ENCODE assay signal across 19 mouse cellular contexts in the genomic region with DNA sequence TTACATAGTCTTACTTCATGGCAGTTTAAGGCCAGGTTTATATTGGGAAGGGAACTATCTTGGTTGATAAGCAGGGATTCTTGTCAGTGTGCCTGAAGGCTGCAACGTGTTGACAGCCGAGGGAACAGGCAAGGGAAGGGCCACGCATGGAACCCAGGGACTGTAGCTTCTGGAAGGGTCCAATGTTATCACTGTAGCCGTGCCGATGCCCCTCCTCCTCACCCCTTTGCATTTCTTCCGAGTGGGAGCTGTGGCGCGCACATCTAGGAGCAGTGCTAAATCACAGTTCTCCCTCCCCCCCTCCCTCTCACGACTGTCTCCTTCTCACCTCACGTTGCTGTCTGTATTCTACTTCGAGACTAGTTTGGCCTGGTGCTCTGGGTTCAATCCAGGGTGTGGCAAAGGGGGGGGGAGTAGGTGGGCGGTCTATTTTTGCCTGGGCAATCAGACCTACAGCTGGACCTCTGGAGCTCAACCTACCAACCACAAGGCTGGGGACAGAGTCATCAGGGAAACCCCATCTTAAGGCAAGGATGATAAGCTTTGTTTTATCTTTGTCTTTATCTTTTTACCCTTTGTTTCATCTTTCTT. TPM values are rescaled to one million over a fixed set of nuclear protein-coding genes. Genes with fewer than 3 reads are reported as not detected.
DNase-seq lines count a peak whose midpoint lies in the region; ATAC-seq lines count a peak whose summit lies in the region.
"Had no signal": no experiment of that assay in that cellular context is flagged by ENCODE, and none has a peak within 500 bp of the region (broad histone marks: within the 10 kb centered on the region; RNA-seq: fewer than 3 reads in every experiment).

No protein-coding gene starts in this region.

- intact Hi-C loops in gastrocnemius, postnatal 36 days (cut with DNase I), result no loop called here

- H3K4me2 ChIP-seq in heart, embryonic 16.5 days (ENCODE audit: low read depth, low read length), result peak overlapping the region; percentile 6
- H3K4me2 ChIP-seq in hindbrain, embryonic 16.5 days (ENCODE audit: low read length), result no peak overlapping the region
- H3K4me2 ChIP-seq: embryonic facial prominence, embryonic 12.5 days; liver, embryonic 13.5 days; midbrain, embryonic 11.5 days had no signal

- 24% methylated on average over 12 of the region's 12 CpGs for whole genome bisulfite sequencing in heart, embryonic 16.5 days
- 79% methylated on average over 12 of the region's 12 CpGs for WGBS in hindbrain, embryonic 16.5 days

- peaks cover 64% of the 10 kb centered on the region for H3K4me1 ChIP-seq in heart, embryonic 16.5 days (ENCODE audit: control insufficient read depth, insufficient read depth, low read length)
- H3K4me1 ChIP-seq in hindbrain, embryonic 16.5 days (ENCODE audit: control insufficient read depth, insufficient read depth, low read depth, low read length), result peaks cover 7% of the 10 kb centered on the region; the same call in 1 of the 2 replicates
- H3K4me1 ChIP-seq: embryonic facial prominence, embryonic 12.5 days; limb, embryonic 10.5 days; liver, embryonic 13.5 days had no signal

- ATAC-seq in heart, embryonic 16.5 days (replicated peaks; ENCODE audit: extremely low read depth, insufficient read depth, low FRiP score), result peak; percentile 76
- no peak for ATAC-seq in hindbrain, embryonic 16.5 days

- no peaks in the 10 kb centered on the region for H3K9me3 ChIP-seq in heart, embryonic 16.5 days (replicated peaks; ENCODE audit: control insufficient read depth, low read length)
- H3K9me3 ChIP-seq in hindbrain, embryonic 16.5 days (ENCODE audit: control insufficient read depth, low read length), result no peaks in the 10 kb centered on the region
- H3K9me3 ChIP-seq: embryonic facial prominence, embryonic 12.5 days; limb, embryonic 10.5 days; liver, embryonic 13.5 days had no signal

- 0 out of 2 replicates have a peak overlapping the region, but pooled peaks have one; percentile 4 for H3K4me3 ChIP-seq in heart, embryonic 16.5 days (ENCODE audit: low read length)
- no peak overlapping the region for H3K4me3 ChIP-seq in hindbrain, embryonic 16.5 days (ENCODE audit: low read length)
- H3K4me3 ChIP-seq: embryonic facial prominence, embryonic 12.5 days; limb, embryonic 10.5 days; liver, embryonic 13.5 days had no signal

- peak; percentile 19 for DNase-seq in gastrocnemius, postnatal 25 days
- no peak for DNase-seq in gastrocnemius, postnatal 36 days
- DNase-seq in heart, adult 8-10 months (ENCODE audit: low spot score), result peak; percentile 61
- no peak for DNase-seq in spleen, adult 18-20 months
- no peak for DNase-seq in adrenal gland, adult 18-20 months (ENCODE audit: low spot score in 2 of 2)
- DNase-seq: B cell, adult 2 months; cerebellum, adult 18-20 months; kidney, adult 18-20 months; layer of hippocampus, postnatal 36 days; liver, embryonic 13.5 days; right cerebral cortex, adult 18-20 months; thymus, postnatal 14 days had no signal

- H3K27me3 ChIP-seq in heart, embryonic 16.5 days (ENCODE audit: control insufficient read depth, insufficient read depth, low read length), result no peaks in the 10 kb centered on the region
- H3K27me3 ChIP-seq in hindbrain, embryonic 16.5 days (replicated peaks; ENCODE audit: control insufficient read depth, insufficient read depth, low read length), result no peaks in the 10 kb centered on the region
- H3K27me3 ChIP-seq: embryonic facial prominence, embryonic 12.5 days; liver, embryonic 13.5 days had no signal

- H3K27ac ChIP-seq in heart, embryonic 16.5 days (ENCODE audit: low read length), result peak overlapping the region; percentile 91
- peak overlapping the region; percentile 44; the same call in 1 of the 2 replicates for H3K27ac ChIP-seq in hindbrain, embryonic 16.5 days (ENCODE audit: low read depth, low read length)
- H3K27ac ChIP-seq: embryonic facial prominence, embryonic 12.5 days; limb, embryonic 10.5 days; liver, embryonic 13.5 days had no signal

- peak overlapping the region; percentile 21; the same call in 1 of the 2 replicates for H3K9ac ChIP-seq in heart, embryonic 16.5 days (ENCODE audit: low read length)
- H3K9ac ChIP-seq in hindbrain, embryonic 16.5 days (ENCODE audit: low read depth, low read length), result no peak overlapping the region
- H3K9ac ChIP-seq: embryonic facial prominence, embryonic 12.5 days; liver, embryonic 13.5 days had no signal

- H3K36me3 ChIP-seq in heart, embryonic 16.5 days (ENCODE audit: control insufficient read depth, insufficient read depth), result no peaks in the 10 kb centered on the region
- H3K36me3 ChIP-seq in hindbrain, embryonic 16.5 days (ENCODE audit: control insufficient read depth, insufficient read depth, low read length), result no peaks in the 10 kb centered on the region
- H3K36me3 ChIP-seq: embryonic facial prominence, embryonic 12.5 days; limb, embryonic 10.5 days; liver, embryonic 13.5 days had no signal

RNA-seq across cellular contexts. Expression of a gene that starts 29.6 kb away (rescaled TPM):
- 100 to 1,000 TPM in 1 of 2 experiments, 10 to 100 TPM in 1; 72.6 to 105 TPM for total RNA-seq in gastrocnemius, postnatal 25 days (2021)
- total RNA-seq in gastrocnemius, postnatal 36 days (2021), result 10 to 100 TPM; 72.2 to 87.7 TPM
- 100 to 1,000 TPM; 108 to 192 (median 161) TPM for total RNA-seq in heart, adult 8-10 months (2022)
- 287 and 302 TPM in 2 replicates for polyA plus RNA-seq in heart, embryonic 16.5 days (2015; fragmentation: Nextera tagmentation; extraction: Ambion mirVana)
- polyA plus RNA-seq in hindbrain, embryonic 16.5 days (2015; fragmentation: Nextera tagmentation; extraction: Ambion mirVana), result 75.9 and 87.1 TPM in 2 replicates
- 10 to 100 TPM in 1 of 2 experiments, 1 to 10 TPM in 1; 2.9 to 14.4 TPM for total RNA-seq in adrenal gland, adult 18-20 months (2021)
- total RNA-seq: common myeloid progenitor, adult 5-6 weeks; hematopoietic stem cell, adult 5-6 weeks had no signal

Comparison
In these comparisons a context has a peak if more than half of its experiments do, and no peak if none do; other contexts are left out.
1. DNase-seq: peak in gastrocnemius, postnatal 25 days (single experiment) and heart, adult 8-10 months (single experiment); none in gastrocnemius, postnatal 36 days (0 of 2), spleen, adult 18-20 months (0 of 2) and adrenal gland, adult 18-20 months (0 of 2).
2. RNA of a gene that starts 29.6 kb away (total RNA-seq): 108 to 192 TPM in heart, adult 8-10 months, 72.6 to 105 TPM in gastrocnemius, postnatal 25 days and 72.2 to 87.7 TPM in gastrocnemius, postnatal 36 days; 2.9 to 14.4 TPM in adrenal gland, adult 18-20 months; every median in the first group is over 4 times any median in the second.